Mouse (Mus musculus) regulatory T cell (primary cell): ENCODE results near the gene Cog5.

Experiments used
- in situ Hi-C: fragments of 300-600 bp; cut with MboI, MseI; formaldehyde crosslinking; loops from one replicate; pipeline ENCODE4 v1.15.1; 2025; ENCODE audit warnings: high pct_unique_total_duplicates

Gene Cog5

GRCm38 (mm10) chr12:31819096-31819495 is 164.4 kb downstream of the Cog5 start:
- in situ Hi-C loops: no loop called here

GRCm38 (mm10) chr12:31819520-31819919 is 164.9 kb downstream of the Cog5 start:
- in situ Hi-C loops: no loop called here

GRCm38 (mm10) chr12:31823671-31824070 is 169.0 kb downstream of the Cog5 start:
- in situ Hi-C loops: no loop called here

GRCm38 (mm10) chr12:31824831-31825230 is 170.2 kb downstream of the Cog5 start:
- in situ Hi-C loops: no loop called here

GRCm38 (mm10) chr12:31825821-31826220 is 171.2 kb downstream of the Cog5 start:
- in situ Hi-C loops: no loop called here

GRCm38 (mm10) chr12:31826476-31826875 is 171.8 kb downstream of the Cog5 start:
- in situ Hi-C loops: no loop called here

- in situ Hi-C loops: no loop called here
Observed at GRCm38 (mm10) chr12:31835480-31835879, 180.8 kb downstream of the Cog5 start.

- in situ Hi-C loops: no loop called here
Observed at GRCm38 (mm10) chr12:31836211-31836610, 181.5 kb downstream of the Cog5 start.

- in situ Hi-C loops: no loop called here
Observed at GRCm38 (mm10) chr12:31838521-31838920, 183.9 kb downstream of the Cog5 start.

- in situ Hi-C loops: no loop called here
Observed at GRCm38 (mm10) chr12:31839249-31839648, 184.6 kb downstream of the Cog5 start.

- in situ Hi-C loops: no loop called here
Observed at GRCm38 (mm10) chr12:31846077-31846476, 191.4 kb downstream of the Cog5 start.

- in situ Hi-C loops: no loop called here
Observed at GRCm38 (mm10) chr12:31848630-31849415, 194.2 kb downstream of the Cog5 start.

- in situ Hi-C loops: no loop called here
Observed at GRCm38 (mm10) chr12:31849601-31850000, 194.9 kb downstream of the Cog5 start.

- in situ Hi-C loops: no loop called here
Observed at GRCm38 (mm10) chr12:31854039-31854438, 199.4 kb downstream of the Cog5 start.

- in situ Hi-C loops: no loop called here
Observed at GRCm38 (mm10) chr12:31854817-31855216, 200.1 kb downstream of the Cog5 start.

GRCm38 (mm10) chr12:31857784-31858183 is 203.1 kb downstream of the Cog5 start:
- in situ Hi-C loops: no loop called here

- in situ Hi-C loops: no loop called here
Observed at GRCm38 (mm10) chr12:31862668-31863538, 208.2 kb downstream of the Cog5 start.

- in situ Hi-C loops: no loop called here
Observed at GRCm38 (mm10) chr12:31876775-31877174, 222.1 kb downstream of the Cog5 start.

- in situ Hi-C loops: no loop called here
Observed at GRCm38 (mm10) chr12:31882736-31883135, 228.1 kb downstream of the Cog5 start.

GRCm38 (mm10) chr12:31884365-31884764 is 229.7 kb downstream of the Cog5 start:
- in situ Hi-C loops: no loop called here

GRCm38 (mm10) chr12:31885084-31885483 is 230.4 kb downstream of the Cog5 start:
- in situ Hi-C loops: loop anchor here (5.0 kb wide), 1 partner anchor 37 kb away; no protein-coding TSS in a partner anchor

- in situ Hi-C loops: loop anchor here (5.0 kb wide), 1 partner anchor 36 kb away; no protein-coding TSS in a partner anchor
Observed at GRCm38 (mm10) chr12:31885844-31886606, 231.4 kb downstream of the Cog5 start.
